Mouse (Mus musculus): ENCODE measurements around the gene Zfp74.

Gene Zfp74

GRCm38 (mm10) chr7:29944201-29944600 is 9.7 kb downstream of the Zfp74 start:
- DNase-seq (ENCODE audit: low spot score): peak; percentile 40

- DNase-seq (ENCODE audit: low spot score): no peak
These were observed 10.2 kb downstream of the Zfp74 start for GRCm38 (mm10) chr7:29943720-29944119.

GRCm38 (mm10) chr7:29942740-29943139 is 11.1 kb downstream of the Zfp74 start:
- DNase-seq (ENCODE audit: low spot score): no peak

GRCm38 (mm10) chr7:29941027-29941426 is 12.9 kb downstream of the Zfp74 start:
- no peak for DNase-seq (ENCODE audit: low spot score)

- DNase-seq (ENCODE audit: low spot score): no peak
These were observed 15.0 kb downstream of the Zfp74 start for GRCm38 (mm10) chr7:29938856-29939255.

GRCm38 (mm10) chr7:29922780-29923179 is 31.1 kb downstream of the Zfp74 start:
- DNase-seq (ENCODE audit: low spot score): no peak

GRCm38 (mm10) chr7:29921439-29922093 is 32.3 kb downstream of the Zfp74 start:
- no peak for DNase-seq (ENCODE audit: low spot score)

GRCm38 (mm10) chr7:29918062-29918453 is 35.8 kb downstream of the Zfp74 start:
- DNase-seq (ENCODE audit: low spot score): no peak

GRCm38 (mm10) chr7:29917371-29918061 is 36.4 kb downstream of the Zfp74 start:
- DNase-seq (ENCODE audit: low spot score): no peak

- DNase-seq (ENCODE audit: low spot score): no peak
These were observed 41.7 kb downstream of the Zfp74 start for GRCm38 (mm10) chr7:29912172-29912571.

GRCm38 (mm10) chr7:29910252-29910651 is 43.6 kb downstream of the Zfp74 start:
- DNase-seq (ENCODE audit: low spot score): no peak

- peak; percentile 83 for DNase-seq (ENCODE audit: low spot score)
These were observed 45.5 kb downstream of the Zfp74 start, which contains the start of gene Zfp383 for GRCm38 (mm10) chr7:29908130-29908950. TSS of gene Zfp383 (plus strand) at chr7:29908223.

GRCm38 (mm10) chr7:29907206-29907605 is 46.7 kb downstream of the Zfp74 start:
- no peak for DNase-seq (ENCODE audit: low spot score)

- no peak for DNase-seq (ENCODE audit: low spot score)
These were observed 47.2 kb downstream of the Zfp74 start for GRCm38 (mm10) chr7:29906682-29907058.

- DNase-seq (ENCODE audit: low spot score): peak; percentile 70
These were observed 47.8 kb downstream of the Zfp74 start, which contains the start of gene Zfp27 for GRCm38 (mm10) chr7:29905966-29906681. TSS of gene Zfp27 (minus strand) at chr7:29906572.

GRCm38 (mm10) chr7:29904101-29904500 is 49.8 kb downstream of the Zfp74 start:
- no peak for DNase-seq (ENCODE audit: low spot score)

- no peak for DNase-seq (ENCODE audit: low spot score)
These were observed 55.5 kb downstream of the Zfp74 start for GRCm38 (mm10) chr7:29898351-29898750.

- no peak for DNase-seq (ENCODE audit: low spot score)
These were observed 61.1 kb downstream of the Zfp74 start for GRCm38 (mm10) chr7:29892756-29893155.

GRCm38 (mm10) chr7:29890501-29890900 is 63.4 kb downstream of the Zfp74 start:
- no peak for DNase-seq (ENCODE audit: low spot score)

GRCm38 (mm10) chr7:29880916-29881315 is 73.0 kb downstream of the Zfp74 start:
- no peak for DNase-seq (ENCODE audit: low spot score)
